Mouse (Mus musculus) ES-E14 (cell line): ENCODE results near the gene Flnc.

Experiments used
- CHD2 ChIP-seq: IDR thresholded peaks from 2 replicates; pipeline ENCODE4 v1.6.1; 2014; ENCODE audit warnings: mild to moderate bottlenecking, low read depth, low read length, inconsistent platforms
- HCFC1 ChIP-seq: IDR thresholded peaks from 2 replicates; pipeline ENCODE4 v1.6.1; 2012; ENCODE audit warnings: low read length, inconsistent platforms, borderline replicate concordance; ENCODE audit not compliant: insufficient read depth
- ZC3H11A ChIP-seq: IDR thresholded peaks from 2 replicates; pipeline ENCODE4 v1.6.1; 2012; ENCODE audit warnings: low read depth, mild to moderate bottlenecking, inconsistent platforms, low read length, borderline replicate concordance
- ZNF384 ChIP-seq: IDR thresholded peaks from 2 replicates; pipeline ENCODE4 v1.6.1; 2012; ENCODE audit warnings: low read depth, low read length, inconsistent platforms

GRCm38 (mm10) chr6:29395910-29396713 is 36.9 kb upstream of the Flnc start, which contains the start of gene Ccdc136:
- TF ChIP-seq CHD2 = no peak
- no peak for TF ChIP-seq ZC3H11A
- no peak; the same call in 1 of the 2 replicates for TF ChIP-seq HCFC1
- no peak for TF ChIP-seq ZNF384
